Mouse (Mus musculus): ENCODE results near the gene Mettl14. TPM values are rescaled to one million over a fixed set of nuclear protein-coding genes. Genes with fewer than 3 reads are reported as not detected.
A peak's percentile ranks its signal among the peaks of the same experiment; 100 is the strongest.

Gene Mettl14
- polyA plus RNA-seq, 1 experiment from 2014 or later, result 23.5 TPM

- Histone ChIP-seq H3K9me3 (replicated peaks) (no peaks in the 10 kb centered on the region), H3K4me1 (peaks cover 9% of the 10 kb centered on the region; the same call in 1 of the 2 replicates), H3K27ac (replicated peaks) (no peak overlapping the region), H3K4me2 (replicated peaks) (no peak overlapping the region), H3K4me3 (replicated peaks) (no peak overlapping the region), H3K36me3 (peaks cover 16% of the 10 kb centered on the region), H3K9ac (no peak overlapping the region), H3K27me3 (no peaks in the 10 kb centered on the region)
- WGBS, result 19% methylated on average over 3 of the region's 3 CpGs
- no peak for ATAC-seq (ENCODE audit: insufficient number of reproducible peaks, low FRiP score, low TSS enrichment, low read depth)
Observed at GRCm38 (mm10) chr3:123335480-123335879, 50.4 kb downstream of the Mettl14 start.

GRCm38 (mm10) chr3:123334947-123335346, 51.0 kb downstream of the Mettl14 start:
- ATAC-seq (ENCODE audit: insufficient number of reproducible peaks, low FRiP score, low TSS enrichment, low read depth), result no peak
- Histone ChIP-seq H3K4me2 (replicated peaks) (no peak overlapping the region), H3K4me1 (peaks cover 9% of the 10 kb centered on the region; the same call in 1 of the 2 replicates), H3K9me3 (replicated peaks) (no peaks in the 10 kb centered on the region), H3K9ac (no peak overlapping the region), H3K36me3 (peaks cover 20% of the 10 kb centered on the region), H3K27ac (replicated peaks) (no peak overlapping the region), H3K4me3 (replicated peaks) (no peak overlapping the region), H3K27me3 (no peaks in the 10 kb centered on the region)
- 57% methylated on average over 7 of the region's 7 CpGs for WGBS

GRCm38 (mm10) chr3:123333055-123333424, 52.9 kb downstream of the Mettl14 start:
- H3K4me3 ChIP-seq (replicated peaks), result no peak overlapping the region
- H3K9me3 ChIP-seq (replicated peaks), result no peaks in the 10 kb centered on the region
- H3K27ac ChIP-seq (replicated peaks), result no peak overlapping the region
- H3K36me3 ChIP-seq, result peaks cover 24% of the 10 kb centered on the region
- no peaks in the 10 kb centered on the region for H3K27me3 ChIP-seq
- H3K4me2 ChIP-seq (replicated peaks), result no peak overlapping the region
- H3K4me1 ChIP-seq, result peaks cover 17% of the 10 kb centered on the region
- ATAC-seq (ENCODE audit: insufficient number of reproducible peaks, low FRiP score, low TSS enrichment, low read depth), result no peak
- WGBS, result 32% methylated on average over 4 of the region's 4 CpGs
- H3K9ac ChIP-seq, result no peak overlapping the region

- no peak for ATAC-seq (ENCODE audit: insufficient number of reproducible peaks, low FRiP score, low TSS enrichment, low read depth)
- WGBS, result 82% methylated on average over 2 of the region's 2 CpGs
Observed at GRCm38 (mm10) chr3:123332330-123333054, 53.4 kb downstream of the Mettl14 start.

GRCm38 (mm10) chr3:123330221-123330620, 55.7 kb downstream of the Mettl14 start:
- Histone ChIP-seq H3K27me3 (no peaks in the 10 kb centered on the region), H3K4me3 (replicated peaks) (no peak overlapping the region), H3K4me2 (replicated peaks) (no peak overlapping the region), H3K9ac (no peak overlapping the region), H3K4me1 (peaks cover 17% of the 10 kb centered on the region), H3K36me3 (peaks cover 23% of the 10 kb centered on the region), H3K9me3 (replicated peaks) (no peaks in the 10 kb centered on the region), H3K27ac (replicated peaks) (no peak overlapping the region)
- ATAC-seq (ENCODE audit: insufficient number of reproducible peaks, low FRiP score, low TSS enrichment, low read depth), result no peak
- WGBS, result 78% methylated on average over 4 of the region's 4 CpGs

More at GRCm38 (mm10) chr3:123332330-123333054, 53.4 kb downstream of the Mettl14 start:
- H3K27me3 ChIP-seq, result no peaks in the 10 kb centered on the region
- H3K4me1 ChIP-seq, result peaks cover 17% of the 10 kb centered on the region
- H3K4me3 ChIP-seq (replicated peaks), result no peak overlapping the region
- peaks cover 26% of the 10 kb centered on the region for H3K36me3 ChIP-seq
- no peak overlapping the region for H3K4me2 ChIP-seq (replicated peaks)
- no peaks in the 10 kb centered on the region for H3K9me3 ChIP-seq (replicated peaks)
- no peak overlapping the region for H3K9ac ChIP-seq
- H3K27ac ChIP-seq (replicated peaks), result no peak overlapping the region

- no peak overlapping the region; the same call in 1 of the 2 replicates for H3K27ac ChIP-seq (replicated peaks)
- H3K9ac ChIP-seq, result no peak overlapping the region
- no peak overlapping the region for H3K4me2 ChIP-seq (replicated peaks)
- 27% methylated on average over 6 of the region's 6 CpGs for WGBS
- H3K9me3 ChIP-seq (replicated peaks), result no peaks in the 10 kb centered on the region
- 0 out of 2 replicates have a peak, but pooled peaks have one; percentile 55 for ATAC-seq (ENCODE audit: insufficient number of reproducible peaks, low FRiP score, low TSS enrichment, low read depth)
- H3K36me3 ChIP-seq, result peaks cover 23% of the 10 kb centered on the region
- no peaks in the 10 kb centered on the region for H3K27me3 ChIP-seq
- no peak overlapping the region for H3K4me3 ChIP-seq (replicated peaks)
- H3K4me1 ChIP-seq, result peaks cover 11% of the 10 kb centered on the region; the same call in 1 of the 2 replicates
Observed at GRCm38 (mm10) chr3:123329251-123329650, 56.7 kb downstream of the Mettl14 start.

- Histone ChIP-seq H3K4me1 (peaks cover 8% of the 10 kb centered on the region; the same call in 1 of the 2 replicates), H3K4me2 (replicated peaks) (no peak overlapping the region), H3K36me3 (peaks cover 21% of the 10 kb centered on the region), H3K27me3 (no peaks in the 10 kb centered on the region), H3K9me3 (replicated peaks) (no peaks in the 10 kb centered on the region), H3K4me3 (replicated peaks) (no peak overlapping the region), H3K9ac (no peak overlapping the region), H3K27ac (replicated peaks) (no peak overlapping the region; the same call in 1 of the 2 replicates)
- ATAC-seq (ENCODE audit: insufficient number of reproducible peaks, low FRiP score, low TSS enrichment, low read depth), result no peak
- 58% methylated on average over 4 of the region's 4 CpGs for WGBS
Observed at GRCm38 (mm10) chr3:123324326-123324725, 61.6 kb downstream of the Mettl14 start.

- Histone ChIP-seq H3K27me3 (no peaks in the 10 kb centered on the region), H3K4me1 (no peaks in the 10 kb centered on the region), H3K36me3 (peaks cover 18% of the 10 kb centered on the region), H3K9ac (no peak overlapping the region), H3K4me3 (replicated peaks) (no peak overlapping the region), H3K27ac (replicated peaks) (no peak overlapping the region), H3K9me3 (replicated peaks) (no peaks in the 10 kb centered on the region), H3K4me2 (replicated peaks) (no peak overlapping the region)
- no peak for ATAC-seq (ENCODE audit: insufficient number of reproducible peaks, low FRiP score, low TSS enrichment, low read depth)
- 23% methylated on average over 1 of the region's 1 CpGs for WGBS
Observed at GRCm38 (mm10) chr3:123322147-123322546, 63.8 kb downstream of the Mettl14 start.

- Histone ChIP-seq H3K27ac (replicated peaks) (no peak overlapping the region), H3K27me3 (no peaks in the 10 kb centered on the region), H3K36me3 (peaks cover 17% of the 10 kb centered on the region), H3K4me1 (no peaks in the 10 kb centered on the region), H3K9me3 (replicated peaks) (no peaks in the 10 kb centered on the region), H3K9ac (no peak overlapping the region), H3K4me3 (replicated peaks) (no peak overlapping the region), H3K4me2 (replicated peaks) (no peak overlapping the region)
- 84% methylated on average over 6 of the region's 6 CpGs for WGBS
- no peak for ATAC-seq (ENCODE audit: insufficient number of reproducible peaks, low FRiP score, low TSS enrichment, low read depth)
Observed at GRCm38 (mm10) chr3:123321612-123322011, 64.3 kb downstream of the Mettl14 start.

- Histone ChIP-seq H3K4me1 (no peaks in the 10 kb centered on the region), H3K36me3 (peaks cover 17% of the 10 kb centered on the region), H3K27me3 (no peaks in the 10 kb centered on the region), H3K4me3 (replicated peaks) (no peak overlapping the region), H3K9ac (no peak overlapping the region), H3K27ac (replicated peaks) (no peak overlapping the region), H3K4me2 (replicated peaks) (no peak overlapping the region), H3K9me3 (replicated peaks) (no peaks in the 10 kb centered on the region)
- WGBS, result 82% methylated on average over 9 of the region's 9 CpGs
- no peak for ATAC-seq (ENCODE audit: insufficient number of reproducible peaks, low FRiP score, low TSS enrichment, low read depth)
Observed at GRCm38 (mm10) chr3:123320341-123320740, 65.6 kb downstream of the Mettl14 start.
